Mouse (Mus musculus): ENCODE results near the gene Aldh6a1. TPM values are rescaled to one million over a fixed set of nuclear protein-coding genes. Genes with fewer than 3 reads are reported as not detected.

Aldh6a1 gene
- polyA plus RNA-seq, 1 experiment = 0.02 TPM

DNA sequence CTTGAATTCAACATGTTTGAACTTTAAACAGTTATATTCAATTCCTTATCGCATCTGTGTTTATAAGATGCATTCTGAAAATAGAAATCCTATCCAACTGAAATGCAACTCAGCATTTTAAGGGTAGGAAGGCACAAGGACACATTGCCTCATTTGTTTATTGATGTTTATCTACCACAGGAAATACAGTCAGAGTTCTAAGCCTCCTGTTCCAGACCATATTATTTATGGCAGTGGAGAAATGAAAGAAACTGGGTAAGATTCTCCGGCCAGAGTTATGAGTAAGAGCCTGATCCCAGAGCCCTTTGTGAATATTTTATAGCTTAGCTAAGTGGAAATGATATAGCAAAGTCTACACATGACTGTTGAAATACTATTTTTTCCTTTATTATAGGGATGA, 21.0 kb downstream of the Aldh6a1 start:
- Histone ChIP-seq H3K27me3 (ENCODE audit: control insufficient read depth) (no peaks in the 10 kb centered on the region), H3K36me3 (ENCODE audit: control insufficient read depth) (peaks cover 6% of the 10 kb centered on the region), H3K4me1 (ENCODE audit: control insufficient read depth) (no peaks in the 10 kb centered on the region), H3K4me3 (replicated peaks) (no peak overlapping the region), H3K9me3 (ENCODE audit: control insufficient read depth, low read length) (no peaks in the 10 kb centered on the region)
- TF ChIP-seq GATA1 (IDR thresholded peaks at IDR 0.05; ENCODE audit: low read length) (no peak), TAL1 (IDR thresholded peaks at IDR 0.05; ENCODE audit: low read length) (no peak)

DNA sequence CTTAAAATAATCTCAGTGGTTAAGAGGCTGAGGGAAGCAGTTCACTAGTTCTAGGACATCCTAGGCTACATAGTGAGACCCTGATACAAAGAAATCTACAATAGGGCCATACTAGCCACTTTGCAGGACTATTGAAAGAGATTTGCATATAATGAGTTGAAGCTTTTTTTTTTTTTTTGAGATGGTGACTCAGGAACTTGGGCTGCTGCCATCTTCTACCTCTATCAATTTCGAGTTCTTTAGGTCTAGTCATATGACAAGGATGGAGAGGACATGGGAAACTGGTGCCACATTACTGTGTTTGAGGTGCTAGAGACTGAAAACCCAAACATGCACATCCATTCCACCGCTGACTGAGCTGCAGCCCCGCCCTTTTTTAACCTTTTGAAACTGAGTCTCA, 26.8 kb downstream of the Aldh6a1 start:
- H3K9me3 ChIP-seq (ENCODE audit: control insufficient read depth, low read length) = no peaks in the 10 kb centered on the region
- no peak overlapping the region for H3K4me3 ChIP-seq (replicated peaks)
- peaks cover 3% of the 10 kb centered on the region for H3K4me1 ChIP-seq (ENCODE audit: control insufficient read depth)
- TF ChIP-seq GATA1 (IDR thresholded peaks at IDR 0.05; ENCODE audit: low read length) (no peak), TAL1 (IDR thresholded peaks at IDR 0.05; ENCODE audit: low read length) (no peak)
- no peaks in the 10 kb centered on the region for H3K27me3 ChIP-seq (ENCODE audit: control insufficient read depth)
- H3K36me3 ChIP-seq (ENCODE audit: control insufficient read depth) = no peaks in the 10 kb centered on the region

DNA sequence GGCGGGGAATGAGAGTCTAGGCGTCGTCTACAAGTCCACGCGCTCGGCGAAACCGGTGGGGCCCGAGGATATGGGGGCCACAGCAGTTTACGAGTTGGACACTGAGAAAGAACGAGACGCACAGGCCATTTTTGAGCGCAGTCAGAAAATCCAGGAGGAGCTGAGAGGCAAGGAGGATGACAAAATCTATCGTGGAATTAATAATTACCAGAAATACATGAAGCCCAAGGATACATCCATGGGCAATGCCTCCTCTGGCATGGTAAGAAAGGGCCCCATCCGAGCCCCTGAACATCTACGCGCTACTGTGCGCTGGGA, 33.2 kb downstream of the Aldh6a1 start:
- no peaks in the 10 kb centered on the region for H3K9me3 ChIP-seq (ENCODE audit: control insufficient read depth, low read length)
- H3K27me3 ChIP-seq (ENCODE audit: control insufficient read depth) = no peaks in the 10 kb centered on the region
- H3K36me3 ChIP-seq (ENCODE audit: control insufficient read depth) = peaks cover 5% of the 10 kb centered on the region
- peak overlapping the region; percentile 94 for H3K4me3 ChIP-seq (replicated peaks)
- peaks cover 22% of the 10 kb centered on the region for H3K4me1 ChIP-seq (ENCODE audit: control insufficient read depth)
- no peak for TF ChIP-seq GATA1 (IDR thresholded peaks at IDR 0.05; ENCODE audit: low read length)

DNA sequence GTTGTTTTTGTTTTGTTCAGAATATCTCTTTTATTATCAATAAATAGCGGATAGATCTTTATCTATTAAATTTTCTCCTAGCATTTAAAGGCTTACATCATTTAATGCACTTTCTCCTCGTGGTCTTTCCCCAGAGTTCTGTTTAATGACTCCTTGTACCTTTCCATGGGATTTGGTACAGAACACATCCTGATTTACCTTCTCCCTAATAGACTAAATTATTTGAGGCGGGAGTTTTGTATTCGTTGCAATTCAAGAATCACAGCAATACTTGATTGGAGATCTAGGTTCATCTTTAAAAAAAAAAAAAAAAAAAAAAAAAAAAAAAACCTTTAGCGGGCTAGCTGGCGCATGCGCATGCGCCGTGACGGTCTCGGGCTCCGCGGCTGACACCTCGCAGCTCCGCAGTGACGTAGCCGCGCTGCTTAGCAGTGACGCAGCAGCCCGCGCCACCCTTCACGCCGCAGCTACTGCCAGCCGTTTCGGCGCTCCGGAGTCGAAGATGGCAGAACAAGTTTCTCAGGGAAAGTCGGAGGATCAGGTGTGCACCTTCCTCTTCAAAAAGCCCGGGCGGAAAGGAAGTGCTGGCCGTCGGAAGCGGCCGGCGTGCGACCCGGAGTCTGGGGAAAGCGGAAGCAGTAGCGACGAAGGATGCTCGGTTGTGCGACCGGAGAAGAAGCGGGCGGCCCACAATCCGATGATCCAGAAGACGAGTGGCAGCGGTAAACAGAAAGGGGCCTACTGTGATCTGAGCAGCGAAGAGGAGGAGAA, 33.8 kb downstream of the Aldh6a1 start, which contains the start of gene Rnf113a2:
Rnf113a2 (plus strand) TSS at position 363 of the 771 bp plus-strand sequence.
- TF ChIP-seq GATA1 (IDR thresholded peaks at IDR 0.05; ENCODE audit: low read length) (no peak), TAL1 (IDR thresholded peaks at IDR 0.05; ENCODE audit: low read length) (no peak)

DNA sequence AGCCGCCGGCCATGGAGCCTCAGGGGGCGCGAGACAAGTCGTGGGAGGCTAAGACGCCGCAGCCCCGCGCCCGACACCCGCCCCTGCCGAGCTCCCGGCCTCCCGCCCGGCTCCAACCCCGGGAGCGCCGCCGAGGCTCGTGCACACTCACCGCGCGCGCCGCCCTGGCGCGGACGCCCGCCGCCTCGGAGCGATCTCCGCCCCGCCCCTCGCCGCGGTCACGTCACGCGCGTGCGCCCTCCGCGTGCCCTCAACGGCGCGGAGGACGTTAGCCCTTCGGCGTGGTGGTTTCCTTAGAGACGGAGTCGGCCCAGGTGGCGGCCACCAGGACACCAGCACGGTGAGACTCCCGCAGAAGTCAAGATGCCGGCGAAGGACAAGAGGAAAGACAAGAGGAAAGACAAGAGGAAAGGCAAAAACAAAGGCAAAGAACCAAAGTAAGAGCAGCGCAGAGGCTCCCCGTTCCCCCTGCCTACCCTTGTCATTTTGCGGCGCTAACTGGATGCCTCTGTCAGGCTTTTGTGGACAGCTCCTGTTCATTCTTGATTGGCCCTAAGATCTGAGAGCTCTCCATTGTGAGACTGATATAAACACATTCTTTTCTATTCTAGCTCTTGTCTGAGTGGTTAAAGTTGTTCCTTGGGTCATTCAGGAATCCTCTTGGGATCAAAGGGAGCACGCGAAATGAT, 41.8 kb downstream of the Aldh6a1 start, which contains the start of the genes Entpd5 and Bbof1:
Entpd5 (minus strand) TSS at position 211 of the 689 bp plus-strand sequence.
Bbof1 (plus strand) TSS at position 253 of the 689 bp plus-strand sequence.
- Histone ChIP-seq H3K4me3 (replicated peaks) (peak within 1 kb of the TSS; percentile 94), H3K27me3 (ENCODE audit: control insufficient read depth) (0 out of 2 replicates have a peak, but pooled peaks cover 2% of the 10 kb centered on the region), H3K4me1 (ENCODE audit: control insufficient read depth) (peaks cover 23% of the 10 kb centered on the region), H3K9me3 (ENCODE audit: control insufficient read depth, low read length) (no peaks in the 10 kb centered on the region), H3K36me3 (ENCODE audit: control insufficient read depth) (no peaks in the 10 kb centered on the region)
- TF ChIP-seq TAL1 (IDR thresholded peaks at IDR 0.05; ENCODE audit: low read length) = no peak
- no peak for TF ChIP-seq GATA1 (IDR thresholded peaks at IDR 0.05; ENCODE audit: low read length)

More for the DNA sequence above, 33.8 kb downstream of the Aldh6a1 start, which contains the start of gene Rnf113a2:
- H3K27me3 ChIP-seq (ENCODE audit: control insufficient read depth) = no peaks in the 10 kb centered on the region
- no peaks in the 10 kb centered on the region for H3K9me3 ChIP-seq (ENCODE audit: control insufficient read depth, low read length)
- H3K4me3 ChIP-seq (replicated peaks) = peak within 1 kb of the TSS; percentile 94
- peaks cover 22% of the 10 kb centered on the region for H3K4me1 ChIP-seq (ENCODE audit: control insufficient read depth)
- H3K36me3 ChIP-seq (ENCODE audit: control insufficient read depth) = peaks cover 5% of the 10 kb centered on the region

DNA sequence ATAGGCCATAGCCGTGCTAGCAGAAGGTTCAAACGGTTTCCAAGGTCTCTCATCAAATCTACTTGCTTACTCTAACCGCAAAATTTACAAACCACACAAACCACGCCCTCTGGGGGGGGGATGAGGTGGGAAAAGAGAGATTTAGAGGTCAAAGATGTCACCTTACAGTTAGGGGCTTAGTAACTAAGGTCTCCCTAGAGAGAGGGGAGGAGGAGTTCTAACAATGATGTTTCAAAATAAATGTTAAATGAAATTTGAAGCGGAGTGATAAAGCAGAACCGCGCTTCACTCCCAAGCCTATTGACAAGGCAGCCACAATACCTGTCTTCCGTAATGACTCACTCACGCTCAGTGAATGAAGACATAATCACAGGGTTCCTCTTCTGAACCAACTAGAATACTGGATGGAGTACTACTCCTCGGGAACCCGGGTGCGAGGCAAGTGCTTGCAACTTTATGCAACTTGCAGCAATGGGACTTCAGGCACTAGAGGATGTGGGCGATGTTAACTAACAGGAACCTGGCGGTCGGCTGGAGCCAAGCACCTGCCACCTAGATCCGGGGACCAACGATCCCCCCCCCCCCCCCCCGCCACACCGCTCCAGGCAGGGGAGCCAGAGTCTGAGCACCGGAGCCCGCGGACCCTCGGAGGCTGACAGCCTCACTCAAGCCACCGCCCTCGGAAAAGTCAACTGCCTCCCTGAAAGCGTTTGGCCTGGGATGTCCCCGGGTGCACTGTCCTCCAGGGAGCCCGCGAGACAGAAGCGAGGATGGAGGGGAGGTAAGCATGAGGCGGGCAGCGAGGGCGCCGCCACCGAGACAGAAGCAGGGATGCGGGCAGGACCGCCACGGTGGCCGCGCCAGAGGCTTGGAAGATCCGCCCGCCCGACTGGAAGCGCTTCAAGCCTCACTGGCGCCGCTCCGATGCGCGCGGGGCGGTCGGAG, 42.7 kb downstream of the Aldh6a1 start:
- Histone ChIP-seq H3K27me3 (ENCODE audit: control insufficient read depth) (0 out of 2 replicates have a peak, but pooled peaks cover 2% of the 10 kb centered on the region), H3K36me3 (ENCODE audit: control insufficient read depth) (no peaks in the 10 kb centered on the region), H3K9me3 (ENCODE audit: control insufficient read depth, low read length) (no peaks in the 10 kb centered on the region), H3K4me3 (replicated peaks) (peak overlapping the region; percentile 94), H3K4me1 (ENCODE audit: control insufficient read depth) (peaks cover 23% of the 10 kb centered on the region)
- TF ChIP-seq GATA1 (IDR thresholded peaks at IDR 0.05; ENCODE audit: low read length) = no peak
- no peak for TF ChIP-seq TAL1 (IDR thresholded peaks at IDR 0.05; ENCODE audit: low read length)

DNA sequence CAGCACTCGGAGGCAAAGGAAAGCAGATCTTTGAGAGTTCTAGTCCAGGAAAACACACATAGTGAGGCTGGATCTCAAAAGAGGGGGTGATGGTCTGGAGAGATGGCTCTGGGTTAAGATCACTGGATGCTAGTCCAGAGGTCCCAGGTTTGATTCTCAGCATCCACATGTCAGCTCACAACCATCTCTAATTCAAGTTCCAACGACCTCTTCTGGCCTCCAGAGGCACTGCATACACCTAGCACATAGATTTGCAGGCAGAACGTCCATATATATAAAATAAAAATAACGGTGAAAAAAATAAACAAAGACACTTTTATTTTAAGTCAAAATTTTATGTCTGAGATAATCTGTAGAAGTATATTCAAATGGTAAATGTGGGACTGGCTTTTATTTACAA, 43.5 kb downstream of the Aldh6a1 start:
- no peak for TF ChIP-seq TAL1 (IDR thresholded peaks at IDR 0.05; ENCODE audit: low read length)
- no peak for TF ChIP-seq GATA1 (IDR thresholded peaks at IDR 0.05; ENCODE audit: low read length)
- no peak overlapping the region for H3K4me3 ChIP-seq (replicated peaks)
- H3K9me3 ChIP-seq (ENCODE audit: control insufficient read depth, low read length) = no peaks in the 10 kb centered on the region
- H3K4me1 ChIP-seq (ENCODE audit: control insufficient read depth) = peaks cover 23% of the 10 kb centered on the region
- H3K36me3 ChIP-seq (ENCODE audit: control insufficient read depth) = no peaks in the 10 kb centered on the region
- 0 out of 2 replicates have a peak, but pooled peaks cover 2% of the 10 kb centered on the region for H3K27me3 ChIP-seq (ENCODE audit: control insufficient read depth)

DNA sequence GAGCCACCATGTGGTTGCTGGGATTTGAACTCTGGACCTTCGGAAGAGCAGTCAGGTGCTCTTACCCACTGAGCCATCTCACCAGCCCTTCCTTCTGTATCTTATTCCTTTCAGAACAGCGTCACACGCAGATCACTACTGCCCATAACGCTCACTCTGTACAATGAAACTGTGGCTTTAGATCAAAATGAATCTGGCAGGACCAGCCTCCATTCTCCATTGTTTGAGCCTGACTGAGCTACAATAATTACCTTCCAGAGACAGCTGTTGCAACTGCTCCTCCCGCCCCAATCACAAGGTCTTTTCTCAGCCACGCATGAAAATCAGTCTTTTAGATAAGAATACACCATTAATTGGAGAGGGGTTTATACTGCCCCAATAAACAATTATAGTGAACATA, 46.3 kb downstream of the Aldh6a1 start:
- H3K27me3 ChIP-seq (ENCODE audit: control insufficient read depth) = 0 out of 2 replicates have a peak, but pooled peaks cover 2% of the 10 kb centered on the region
- TF ChIP-seq TAL1 (IDR thresholded peaks at IDR 0.05; ENCODE audit: low read length) (no peak), GATA1 (IDR thresholded peaks at IDR 0.05; ENCODE audit: low read length) (no peak)
- no peaks in the 10 kb centered on the region for H3K9me3 ChIP-seq (ENCODE audit: control insufficient read depth, low read length)
- H3K4me3 ChIP-seq (replicated peaks) = no peak overlapping the region
- H3K36me3 ChIP-seq (ENCODE audit: control insufficient read depth) = no peaks in the 10 kb centered on the region
- peaks cover 34% of the 10 kb centered on the region for H3K4me1 ChIP-seq (ENCODE audit: control insufficient read depth)
